Mouse (Mus musculus): ENCODE measurements around the gene Gm14139. TPM values are rescaled to one million over a fixed set of nuclear protein-coding genes. Genes with fewer than 3 reads are reported as not detected.
"Not testable (repeated sequence)": the region's sequence is repeated elsewhere in the genome, so short reads cannot be mapped to it uniquely, and the experiment has no call there.

The Gm14139 gene
- not detected in 2 replicates for polyA plus RNA-seq (2012; rRNA removed)

- DNase-seq (ENCODE audit: low spot score) = not testable (repeated sequence)
Observed at GRCm38 (mm10) chr2:150181570-150181999, at the start of gene Gm14139. Gm14139 (plus strand) TSS chr2:150181755.

DNA sequence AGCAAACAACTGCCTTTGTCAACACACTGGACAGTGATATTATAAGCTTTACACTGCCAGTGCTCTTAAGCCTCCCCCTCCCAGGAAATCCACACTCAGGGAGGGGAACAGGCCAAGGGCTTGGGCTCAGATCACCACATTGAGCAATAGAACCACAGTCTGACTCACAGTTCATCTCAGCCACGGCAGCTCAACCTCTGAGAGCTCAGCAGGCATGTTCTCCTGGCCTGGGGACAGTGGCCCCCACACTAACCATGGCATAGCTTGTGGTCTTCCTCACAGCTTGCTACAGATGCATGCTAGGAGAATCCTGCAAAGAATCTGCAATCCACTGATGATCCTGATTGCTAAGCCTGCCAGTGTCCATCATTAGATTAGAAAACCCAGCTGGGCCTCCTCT is 49.6 kb upstream of the Gm14139 start:
- DNase-seq (ENCODE audit: low spot score) = not testable (repeated sequence)

GRCm38 (mm10) chr2:150132773-150133172 is 48.8 kb upstream of the Gm14139 start:
- DNase-seq (ENCODE audit: low spot score) = no peak

- DNase-seq (ENCODE audit: low spot score) = peak; percentile 66
Observed at GRCm38 (mm10) chr2:150136435-150136897, 45.1 kb upstream of the Gm14139 start, which contains the start of gene Zfp120. Zfp120 (minus strand) TSS chr2:150136708.

DNA sequence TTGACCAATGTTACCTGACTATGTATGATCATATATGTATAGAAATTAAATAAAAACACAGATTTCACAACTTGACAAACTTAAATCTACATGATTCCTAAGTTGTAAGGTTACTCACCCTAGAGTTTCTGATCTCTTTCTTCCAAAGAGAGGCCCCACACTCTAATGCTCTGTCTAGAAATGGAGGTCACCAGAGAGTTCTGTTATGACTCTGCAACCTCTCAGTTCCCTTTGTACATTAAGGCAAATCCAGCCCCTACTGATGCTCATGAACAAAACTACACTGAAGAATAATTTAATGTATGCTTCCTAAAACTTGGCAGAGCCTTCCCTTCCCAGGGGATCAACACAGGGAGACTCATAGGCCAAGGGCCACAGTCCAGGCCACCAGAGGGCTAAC is 14.9 kb upstream of the Gm14139 start:
- DNase-seq (ENCODE audit: low spot score) = no peak

- no peak for DNase-seq (ENCODE audit: low spot score)
Observed at GRCm38 (mm10) chr2:150173833-150174232, 7.7 kb upstream of the Gm14139 start.

DNA sequence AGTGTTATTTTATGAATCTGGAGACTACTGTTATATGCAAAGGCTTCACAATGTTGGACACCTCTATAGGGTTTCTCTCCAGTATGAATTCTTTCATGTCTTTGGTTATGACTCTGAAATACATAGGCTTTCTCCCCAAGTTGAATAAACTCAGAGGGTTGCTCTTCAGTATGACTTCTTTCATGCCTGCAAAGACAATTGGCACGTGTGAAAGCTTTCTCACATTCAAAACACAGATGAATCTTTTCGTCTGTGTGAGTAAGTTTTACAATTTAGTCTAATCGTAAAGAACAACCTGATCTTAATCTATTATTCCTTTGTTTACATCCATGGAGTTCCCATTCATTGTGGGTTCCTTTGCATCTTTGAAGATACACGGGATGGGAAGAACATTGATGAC is 2.0 kb upstream of the Gm14139 start, which contains the start of gene Gm10770:
Gene Gm10770, minus strand, starts transcription at position 101 of the 400 bp plus-strand sequence.
- DNase-seq (ENCODE audit: low spot score) = not testable (repeated sequence)

GRCm38 (mm10) chr2:150181046-150181445 is 509 bp upstream of the Gm14139 start:
- DNase-seq (ENCODE audit: low spot score) = not testable (repeated sequence)

- peak; percentile 55 for DNase-seq (ENCODE audit: low spot score)
Observed at GRCm38 (mm10) chr2:150217600-150218362, 36.2 kb downstream of the Gm14139 start, which contains the start of gene Zfp937. Zfp937 (plus strand) TSS chr2:150218073.

DNA sequence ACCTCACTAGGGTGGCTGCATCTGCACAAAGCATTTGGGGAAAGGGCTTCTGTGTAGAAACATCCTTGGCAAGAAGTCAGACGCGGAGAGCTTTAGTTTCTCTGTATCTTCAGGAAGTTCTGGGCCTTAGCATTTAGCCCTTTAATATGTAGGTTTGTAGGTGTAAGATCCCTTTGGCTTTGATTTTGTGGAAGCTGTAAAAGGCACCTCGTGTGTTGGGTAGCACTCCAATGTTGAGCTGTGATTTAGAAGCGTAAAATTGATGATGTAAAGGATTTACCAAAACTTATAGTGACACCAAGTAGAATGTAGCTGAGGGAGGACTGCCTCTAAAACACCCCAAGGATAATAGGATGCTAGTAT is 36.8 kb downstream of the Gm14139 start:
- DNase-seq (ENCODE audit: low spot score) = not testable (repeated sequence)

DNA sequence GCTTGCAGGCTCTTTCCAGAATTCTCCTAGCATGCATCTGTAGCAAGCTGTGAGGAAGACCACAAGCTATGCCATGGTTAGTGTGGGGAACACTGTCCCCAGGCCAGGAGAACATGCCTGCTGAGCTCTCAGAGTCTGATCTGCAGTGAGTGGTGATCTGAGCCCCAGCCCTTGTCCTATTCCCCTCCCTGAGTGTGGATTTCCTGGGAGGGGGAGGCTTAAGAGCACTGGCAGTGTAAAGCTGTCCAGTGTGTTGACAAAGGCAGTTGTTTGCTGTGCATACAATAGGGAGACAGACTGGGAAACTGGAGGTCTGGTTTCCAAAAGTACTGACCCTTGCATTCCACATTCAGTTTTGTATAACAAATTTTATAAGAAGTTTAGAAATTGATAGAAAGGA is 41.7 kb downstream of the Gm14139 start:
- not testable (repeated sequence) for DNase-seq (ENCODE audit: low spot score)

Other genes starting within 250 kb of the Gm14139 start
- 3.6 and 5.2 TPM in 2 replicates for gene Zfp120, start 45.0 kb upstream of the Gm14139 start, polyA plus RNA-seq (2012; rRNA removed)
- not detected in 2 replicates for gene Gm10770, start 2.1 kb upstream of the Gm14139 start, polyA plus RNA-seq (2012; rRNA removed)
- 3.6 and 3.9 TPM in 2 replicates for gene Zfp937, start 36.3 kb downstream of the Gm14139 start, polyA plus RNA-seq (2012; rRNA removed)
- 2.4 and 2.7 TPM in 2 replicates for gene Gm21994, start 73.8 kb downstream of the Gm14139 start, polyA plus RNA-seq (2012; rRNA removed)
- gene Gm14124, start 75.8 kb downstream of the Gm14139 start, polyA plus RNA-seq (2012; rRNA removed) = 0.07 TPM in 2 replicates
- gene Gm10130, start 141.9 kb downstream of the Gm14139 start, polyA plus RNA-seq (2012; rRNA removed) = not detected in 2 replicates
- 3.3 and 3.5 TPM in 2 replicates for gene 3300002I08Rik, start 181.0 kb downstream of the Gm14139 start, polyA plus RNA-seq (2012; rRNA removed)